Mouse (Mus musculus) lung, embryonic 16.5 days (tissue): ENCODE data around the gene Nid2. TPM values are rescaled to one million over a fixed set of nuclear protein-coding genes. Genes with fewer than 3 reads are reported as not detected.

Experiments used
- ATAC-seq: fragments of 200-750 bp; cut with Nextera tagmentation; 2 replicates; pipeline ENCODE4 v1.8.0; 2017; ENCODE audit warnings: low read depth, mild to moderate bottlenecking, moderate library complexity
- H3K27ac ChIP-seq: fragments of 300-500 bp; sonication (generic); 2 replicates; pipeline ENCODE4 v1.5.1; 2014; ENCODE audit warnings: mild to moderate bottlenecking, control low read depth, low read length
- H3K27me3 ChIP-seq: fragments of 300-500 bp; sonication (generic); 2 replicates; pipeline ENCODE4 v1.6.1; 2014; ENCODE audit warnings: low read depth, low read length, mixed read lengths; ENCODE audit not compliant: control insufficient read depth, insufficient read depth
- H3K36me3 ChIP-seq: fragments of 300-500 bp; sonication (generic); 2 replicates; pipeline ENCODE4 v1.6.1; 2014; ENCODE audit warnings: low read length; ENCODE audit not compliant: control insufficient read depth, insufficient read depth
- H3K4me1 ChIP-seq: fragments of 300-500 bp; sonication (generic); replicated peaks from 2 replicates; pipeline ENCODE4 v1.6.1; 2014; ENCODE audit warnings: low read length, mixed read lengths; ENCODE audit not compliant: control insufficient read depth, insufficient read depth
- H3K4me2 ChIP-seq: fragments of 300-500 bp; sonication (generic); 2 replicates; pipeline ENCODE4 v1.6.1; 2014; ENCODE audit warnings: low read depth, low read length, control low read depth
- H3K4me3 ChIP-seq: fragments of 300-500 bp; sonication (generic); 2 replicates; pipeline ENCODE4 v1.5.1; 2014; ENCODE audit warnings: mild to moderate bottlenecking, low read length, control low read depth
- H3K9ac ChIP-seq: fragments of 300-500 bp; sonication (generic); 2 replicates; pipeline ENCODE4 v1.6.1; 2014; ENCODE audit warnings: low read length, control low read depth
- H3K9me3 ChIP-seq: fragments of 300-500 bp; sonication (generic); 2 replicates; pipeline ENCODE4 v1.6.1; 2016; ENCODE audit warnings: low read length; ENCODE audit not compliant: control insufficient read depth
- WGBS: fragments of 180-500 bp; shearing (Covaris S2); extraction: QIAGEN DNeasy Blood & Tissue Kit; methylation state at CpG from one replicate; pipeline ENCODE4 v1.1.7; 2014; 5-methylcytosine and 5-hydroxymethylcytosine counted together
- polyA plus RNA-seq: library from polyadenylated mRNA; unstranded; fragments of >200 nt; fragmentation: Nextera tagmentation; extraction: Ambion mirVana; gene quantifications from 2 replicates; pipeline ENCODE4 v1.2.1, GENCODE M21; 2015

Nid2 gene
- polyA plus RNA-seq, 1 experiment from 2014 or later: 114 TPM

DNA sequence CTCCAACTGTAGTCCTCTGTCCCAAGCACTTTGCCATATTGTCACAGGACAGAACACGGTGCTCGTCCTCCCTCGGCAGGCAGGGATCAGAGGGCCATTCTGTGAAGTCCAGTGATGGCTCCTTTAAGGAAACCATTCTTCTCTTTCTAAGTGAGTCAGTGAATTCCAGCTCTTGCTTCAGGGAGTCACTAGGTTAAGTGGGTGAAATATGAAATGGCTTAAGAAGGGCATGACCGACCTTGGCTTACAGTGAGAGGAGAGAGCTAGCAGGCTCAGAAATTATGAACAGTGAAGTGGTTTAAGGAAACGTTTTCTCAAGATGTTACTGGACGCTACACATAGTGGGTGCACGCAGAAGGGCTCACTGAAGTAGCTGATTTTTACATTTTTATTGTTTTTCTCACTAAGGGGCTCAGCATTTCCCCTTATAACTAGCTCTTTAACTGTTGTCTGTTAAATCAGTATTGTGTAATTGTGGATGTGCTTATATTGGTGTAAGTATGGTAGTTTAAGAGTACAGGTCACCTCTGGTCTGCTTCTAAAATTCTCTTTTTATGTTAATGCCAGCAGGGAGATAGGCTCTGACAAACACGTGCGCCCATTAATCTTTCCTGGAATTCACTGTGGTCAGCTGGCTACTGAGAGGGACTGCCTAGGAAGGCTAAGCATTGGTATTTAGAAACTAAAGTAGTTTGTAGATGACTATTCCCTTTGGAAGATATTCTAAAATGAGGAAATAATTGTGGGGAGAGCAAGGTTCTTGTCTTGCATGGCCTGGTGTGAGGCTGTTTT lies 34.9 kb downstream of the Nid2 start:
- Histone ChIP-seq H3K9ac (no peak overlapping the region), H3K4me1 (no peaks in the 10 kb centered on the region), H3K27me3 (no peaks in the 10 kb centered on the region), H3K27ac (no peak overlapping the region), H3K36me3 (0 out of 2 replicates have a peak, but pooled peaks cover 2% of the 10 kb centered on the region), H3K4me2 (no peak overlapping the region), H3K9me3 (no peaks in the 10 kb centered on the region), H3K4me3 (no peak overlapping the region)
- 58% methylated on average over 9 of the region's 9 CpGs for WGBS
- ATAC-seq: no peak

DNA sequence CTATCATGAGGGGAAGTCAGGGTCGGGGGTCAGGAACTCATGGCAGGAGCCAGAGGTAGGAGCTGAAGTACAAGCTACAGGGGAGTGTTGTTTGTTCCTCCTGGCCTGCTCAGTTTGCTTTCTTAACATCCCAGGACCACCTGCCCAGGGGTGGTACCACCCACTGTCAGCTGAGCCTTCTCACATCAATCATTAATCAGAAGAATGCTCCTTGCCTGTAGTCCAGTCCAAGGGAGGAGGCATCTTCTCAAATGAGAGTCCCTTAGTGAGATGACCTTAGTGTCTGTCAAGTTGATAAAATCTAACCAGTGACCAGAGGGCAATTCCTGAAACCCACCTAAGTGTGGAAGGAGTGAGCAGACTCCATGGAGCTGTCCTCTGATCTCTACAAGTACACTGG lies 37.4 kb downstream of the Nid2 start:
- Histone ChIP-seq H3K9me3 (no peaks in the 10 kb centered on the region), H3K4me1 (no peaks in the 10 kb centered on the region), H3K27ac (no peak overlapping the region), H3K36me3 (0 out of 2 replicates have a peak, but pooled peaks cover 3% of the 10 kb centered on the region), H3K4me3 (no peak overlapping the region), H3K27me3 (no peaks in the 10 kb centered on the region), H3K9ac (no peak overlapping the region), H3K4me2 (no peak overlapping the region)
- ATAC-seq: no peak
- 65% methylated on average over 1 of the region's 1 CpGs for WGBS

- 0 out of 2 replicates have a peak, but pooled peaks cover 7% of the 10 kb centered on the region for H3K36me3 ChIP-seq
- H3K4me1 ChIP-seq: no peaks in the 10 kb centered on the region
- H3K4me3 ChIP-seq: no peak overlapping the region
- H3K9ac ChIP-seq: no peak overlapping the region
- WGBS: 63% methylated on average over 4 of the region's 4 CpGs
- no peaks in the 10 kb centered on the region for H3K9me3 ChIP-seq
- no peak for ATAC-seq
- H3K27me3 ChIP-seq: no peaks in the 10 kb centered on the region
- no peak overlapping the region for H3K4me2 ChIP-seq
- H3K27ac ChIP-seq: no peak overlapping the region
Measured at GRCm38 (mm10) chr14:19794881-19795280, 43.8 kb downstream of the Nid2 start.

DNA sequence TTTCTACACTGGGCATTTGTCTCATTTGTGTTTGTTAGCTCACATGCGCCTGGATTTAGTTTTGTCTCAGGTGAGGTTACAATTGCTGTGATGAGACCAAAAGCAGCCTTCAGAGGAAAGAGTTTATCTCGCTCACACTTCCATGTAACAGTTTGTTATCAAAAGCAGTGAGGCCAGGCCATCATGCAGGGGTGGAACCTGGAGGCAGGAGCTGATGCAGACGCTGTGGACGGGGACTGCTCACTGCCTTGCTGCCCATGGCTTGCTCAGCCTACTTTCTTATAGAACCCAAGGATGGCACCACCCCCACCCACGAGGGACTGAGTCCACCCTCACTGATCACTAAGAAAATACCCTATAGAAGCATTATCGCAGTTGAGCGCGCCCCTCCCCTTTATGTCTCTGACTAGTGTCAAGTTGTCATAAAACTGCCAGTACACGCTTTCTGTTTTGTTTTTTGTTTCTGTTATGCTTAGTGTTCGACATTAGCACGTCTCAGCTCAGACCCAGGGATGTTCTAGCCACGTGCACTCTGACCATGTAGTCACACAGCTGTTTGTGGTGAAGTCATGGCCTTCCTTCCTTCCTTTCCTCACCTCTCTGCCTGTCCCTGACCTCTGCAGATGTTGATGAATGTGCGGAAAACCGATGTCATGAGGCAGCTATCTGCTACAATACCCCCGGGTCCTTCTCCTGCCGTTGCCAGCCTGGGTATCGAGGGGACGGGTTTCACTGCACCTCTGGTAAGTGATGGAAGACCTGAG lies 45.7 kb downstream of the Nid2 start:
- Histone ChIP-seq H3K36me3 (0 out of 2 replicates have a peak, but pooled peaks cover 7% of the 10 kb centered on the region), H3K9me3 (no peaks in the 10 kb centered on the region), H3K9ac (no peak overlapping the region), H3K27ac (no peak overlapping the region), H3K4me2 (no peak overlapping the region), H3K4me1 (no peaks in the 10 kb centered on the region), H3K27me3 (no peaks in the 10 kb centered on the region), H3K4me3 (no peak overlapping the region)
- WGBS: 65% methylated on average over 18 of the region's 18 CpGs
- no peak; the same call in 1 of the 2 replicates for ATAC-seq

GRCm38 (mm10) chr14:19800485-19800884 lies 49.4 kb downstream of the Nid2 start:
- Histone ChIP-seq H3K9ac (no peak overlapping the region), H3K4me2 (no peak overlapping the region), H3K9me3 (no peaks in the 10 kb centered on the region), H3K4me1 (no peaks in the 10 kb centered on the region), H3K36me3 (peaks cover 11% of the 10 kb centered on the region), H3K27ac (no peak overlapping the region), H3K27me3 (no peaks in the 10 kb centered on the region), H3K4me3 (no peak overlapping the region)
- WGBS: 27% methylated on average over 2 of the region's 2 CpGs
- ATAC-seq: no peak

- no peaks in the 10 kb centered on the region for H3K4me1 ChIP-seq
- no peaks in the 10 kb centered on the region for H3K9me3 ChIP-seq
- H3K9ac ChIP-seq: no peak overlapping the region
- no peak overlapping the region for H3K4me2 ChIP-seq
- no peak overlapping the region for H3K27ac ChIP-seq
- no peak for ATAC-seq
- H3K36me3 ChIP-seq: peaks cover 11% of the 10 kb centered on the region
- H3K27me3 ChIP-seq: no peaks in the 10 kb centered on the region
- WGBS: 83% methylated on average over 8 of the region's 8 CpGs
- H3K4me3 ChIP-seq: no peak overlapping the region
Measured at GRCm38 (mm10) chr14:19801474-19802215, 50.6 kb downstream of the Nid2 start.

DNA sequence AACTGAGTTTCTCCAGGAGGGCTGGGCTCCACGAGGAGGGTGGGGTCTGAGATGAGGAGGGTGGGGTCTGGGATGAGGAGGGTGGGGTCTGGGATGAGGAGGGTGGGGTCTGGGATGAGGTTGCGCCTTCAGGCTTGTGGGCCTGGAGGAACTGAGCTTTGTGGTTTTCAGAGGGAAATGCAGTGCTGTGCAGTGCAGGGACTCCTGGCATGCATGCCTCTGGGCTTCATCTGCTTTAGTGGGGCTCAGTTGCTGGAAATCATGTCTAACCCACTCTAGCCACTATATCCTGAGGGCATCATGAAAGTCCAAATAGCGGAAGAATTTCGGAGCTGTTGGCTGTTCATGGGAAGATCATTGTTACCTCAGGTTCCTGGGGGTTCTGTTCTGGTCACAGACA lies 52.2 kb downstream of the Nid2 start:
- no peaks in the 10 kb centered on the region for H3K27me3 ChIP-seq
- ATAC-seq: no peak
- no peak overlapping the region for H3K4me3 ChIP-seq
- WGBS: 63% methylated on average over 4 of the region's 4 CpGs
- H3K4me2 ChIP-seq: no peak overlapping the region
- H3K9me3 ChIP-seq: no peaks in the 10 kb centered on the region
- H3K36me3 ChIP-seq: peaks cover 11% of the 10 kb centered on the region
- H3K27ac ChIP-seq: no peak overlapping the region
- H3K4me1 ChIP-seq: no peaks in the 10 kb centered on the region
- H3K9ac ChIP-seq: no peak overlapping the region

DNA sequence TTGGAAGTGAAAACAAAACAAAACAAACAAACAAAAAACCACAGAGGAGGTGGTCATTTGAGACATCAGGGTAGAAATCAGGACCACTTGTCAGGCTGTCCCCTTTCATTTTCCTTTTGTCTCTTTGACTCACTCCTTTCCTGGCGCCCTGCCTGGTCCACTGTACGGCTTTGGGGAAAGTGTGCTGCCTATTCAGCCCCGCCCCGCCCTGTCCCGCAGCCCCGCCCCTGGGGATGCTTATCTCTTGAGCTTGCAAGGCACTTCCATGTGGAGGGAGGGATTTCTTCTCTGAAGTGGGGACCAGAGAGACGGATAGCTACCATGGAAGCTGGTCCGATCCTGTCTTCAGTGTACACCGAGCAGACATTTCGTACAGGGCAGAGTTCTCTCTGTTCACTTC lies 52.6 kb downstream of the Nid2 start:
- Histone ChIP-seq H3K4me1 (no peaks in the 10 kb centered on the region), H3K9ac (no peak overlapping the region), H3K36me3 (peaks cover 9% of the 10 kb centered on the region), H3K4me3 (no peak overlapping the region), H3K27ac (no peak overlapping the region), H3K9me3 (no peaks in the 10 kb centered on the region), H3K27me3 (no peaks in the 10 kb centered on the region), H3K4me2 (no peak overlapping the region)
- peak; percentile 70 for ATAC-seq
- 31% methylated on average over 10 of the region's 10 CpGs for WGBS

DNA sequence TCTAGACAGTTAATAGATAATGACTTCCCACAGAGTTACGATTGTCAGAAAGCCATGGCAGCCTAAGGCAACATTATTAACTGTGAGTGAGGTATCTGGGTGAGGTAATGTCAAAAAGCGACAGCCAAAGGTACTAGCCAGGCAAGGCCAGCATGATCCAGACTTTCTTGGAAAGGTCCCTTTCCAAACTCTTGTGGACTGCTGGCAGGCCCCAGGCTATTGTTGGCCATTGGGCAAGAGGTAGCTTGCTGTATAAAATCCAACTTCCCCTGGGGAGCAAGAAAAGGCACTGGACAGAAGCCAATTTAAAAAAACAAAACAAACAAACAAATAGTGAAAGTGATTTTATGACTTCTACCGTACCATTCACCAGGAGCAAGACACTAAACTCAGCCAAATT lies 56.3 kb downstream of the Nid2 start:
- no peak overlapping the region for H3K27ac ChIP-seq
- peaks cover 19% of the 10 kb centered on the region for H3K36me3 ChIP-seq
- no peaks in the 10 kb centered on the region for H3K9me3 ChIP-seq
- WGBS: 71% methylated on average over 3 of the region's 3 CpGs
- no peak for ATAC-seq
- H3K27me3 ChIP-seq: no peaks in the 10 kb centered on the region
- H3K9ac ChIP-seq: no peak overlapping the region
- no peak overlapping the region for H3K4me3 ChIP-seq
- H3K4me2 ChIP-seq: no peak overlapping the region
- H3K4me1 ChIP-seq: no peaks in the 10 kb centered on the region
